Mouse (Mus musculus) small intestine, adult 2 months (tissue): Measurements from ENCODE around the gene Alpi. TPM values are rescaled to one million over a fixed set of nuclear protein-coding genes. Genes with fewer than 3 reads are reported as not detected.

Experiments used
- H3K27ac ChIP-seq: fragments of 200-500 bp; 2 replicates; pipeline ENCODE4 v1.5.1; 2012; ENCODE audit warnings: low read depth, low read length, control low read depth, inconsistent platforms; ENCODE audit not compliant: insufficient read depth
- H3K27me3 ChIP-seq: fragments of 200-500 bp; 2 replicates; pipeline ENCODE4 v1.6.1; 2012; ENCODE audit warnings: mild to moderate bottlenecking, moderate library complexity, low read length, inconsistent platforms; ENCODE audit not compliant: control insufficient read depth, insufficient read depth
- H3K36me3 ChIP-seq: fragments of 200-500 bp; 2 replicates; pipeline ENCODE4 v1.6.1; 2012; ENCODE audit warnings: mild to moderate bottlenecking, low read length, control low read depth, inconsistent platforms; ENCODE audit not compliant: control insufficient read depth, insufficient read depth
- H3K4me1 ChIP-seq: fragments of 200-500 bp; 2 replicates; pipeline ENCODE4 v1.6.1; 2012; ENCODE audit warnings: low read length, inconsistent platforms, mixed read lengths; ENCODE audit not compliant: control insufficient read depth, insufficient read depth, insufficient read length
- H3K4me3 ChIP-seq: fragments of 200-500 bp; 2 replicates; pipeline ENCODE4 v1.5.1; 2012; ENCODE audit warnings: low read depth, mild to moderate bottlenecking, control low read depth, inconsistent platforms, low read length, moderate library complexity
- CTCF ChIP-seq: fragments of 200-500 bp; IDR thresholded peaks from 2 replicates; pipeline ENCODE4 v1.5.1; 2012; ENCODE audit warnings: low read depth, mild to moderate bottlenecking, control low read depth, inconsistent platforms, low read length, moderate library complexity, mixed read lengths; ENCODE audit not compliant: insufficient replicate concordance, insufficient read length; ENCODE audit errors: extremely low read depth
- POLR2A ChIP-seq: fragments of 200-500 bp; IDR thresholded peaks from 2 replicates; pipeline ENCODE4 v1.6.1; 2012; ENCODE audit warnings: low read depth, mild to moderate bottlenecking, control low read depth, inconsistent platforms, low read length, moderate library complexity
- WGBS: fragments of 180-500 bp; shearing (Covaris S2); methylation state at CpG from one replicate; pipeline ENCODE4 v1.1.7; 2018; 5-methylcytosine and 5-hydroxymethylcytosine counted together
- polyA plus RNA-seq: library from polyadenylated mRNA; depleted of rRNA; stranded (reverse); fragments of >200 nt; gene quantifications from 2 replicates; pipeline ENCODE4 v1.2.3, GENCODE M21; 2012

Gene Alpi
- polyA plus RNA-seq, 1 experiment: 2,031 TPM

GRCm38 (mm10) chr1:87098358-87098975, 2.9 kb downstream of the Alpi start:
- WGBS: 19% methylated on average over 30 of the region's 30 CpGs
- H3K4me1 ChIP-seq: peaks cover 19% of the 10 kb centered on the region
- H3K27me3 ChIP-seq: no peaks in the 10 kb centered on the region
- TF ChIP-seq CTCF: peak; percentile 58
- TF ChIP-seq POLR2A: no peak
- no peak overlapping the region; the same call in 1 of the 2 replicates for H3K27ac ChIP-seq
- H3K4me3 ChIP-seq: peak overlapping the region; percentile 54
- H3K36me3 ChIP-seq: peaks cover 22% of the 10 kb centered on the region

DNA sequence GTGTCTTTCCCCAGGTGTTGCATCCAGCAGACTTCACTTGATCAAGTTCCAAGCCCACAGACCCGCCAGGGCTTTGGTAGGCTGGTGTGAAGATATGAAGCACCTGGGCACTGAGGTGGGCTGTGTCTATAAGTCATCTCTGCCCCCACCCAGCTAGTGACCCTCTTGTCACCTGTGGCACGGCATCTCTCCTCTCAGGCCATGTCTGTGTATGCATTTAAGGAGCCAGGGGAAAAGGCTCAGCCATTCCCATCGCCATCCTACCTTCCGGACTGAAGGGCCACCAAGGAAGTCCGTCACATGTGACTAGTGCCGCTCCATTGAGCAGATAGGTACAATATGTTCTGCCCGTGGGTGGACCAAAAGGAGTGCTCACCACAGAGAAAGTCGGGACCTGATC, 5.8 kb downstream of the Alpi start:
- H3K27me3 ChIP-seq: no peaks in the 10 kb centered on the region
- H3K4me3 ChIP-seq: no peak overlapping the region
- WGBS: 76% methylated on average over 8 of the region's 8 CpGs
- TF ChIP-seq POLR2A (no peak), CTCF (no peak)
- H3K4me1 ChIP-seq: peaks cover 10% of the 10 kb centered on the region
- peaks cover 22% of the 10 kb centered on the region for H3K36me3 ChIP-seq
- H3K27ac ChIP-seq: no peak overlapping the region

GRCm38 (mm10) chr1:87089828-87090227, 11.6 kb downstream of the Alpi start, which contains the start of gene Alppl2:
Alppl2 (minus strand) TSS chr1:87089928.
- H3K27ac ChIP-seq: no peak within 1 kb of the TSS
- 44% methylated on average over 4 of the region's 4 CpGs for WGBS
- H3K36me3 ChIP-seq: no peaks in the 10 kb centered on the region
- no peaks in the 10 kb centered on the region for H3K27me3 ChIP-seq
- H3K4me1 ChIP-seq: peaks cover 18% of the 10 kb centered on the region
- H3K4me3 ChIP-seq: no peak within 1 kb of the TSS
- TF ChIP-seq POLR2A: no peak
- no peak for TF ChIP-seq CTCF

GRCm38 (mm10) chr1:87089251-87089650, 12.2 kb downstream of the Alpi start:
- no peak overlapping the region for H3K27ac ChIP-seq
- 90% methylated on average over 11 of the region's 11 CpGs for WGBS
- TF ChIP-seq CTCF (no peak), POLR2A (no peak)
- no peak overlapping the region for H3K4me3 ChIP-seq
- H3K27me3 ChIP-seq: no peaks in the 10 kb centered on the region
- H3K4me1 ChIP-seq: peaks cover 18% of the 10 kb centered on the region
- no peaks in the 10 kb centered on the region for H3K36me3 ChIP-seq

DNA sequence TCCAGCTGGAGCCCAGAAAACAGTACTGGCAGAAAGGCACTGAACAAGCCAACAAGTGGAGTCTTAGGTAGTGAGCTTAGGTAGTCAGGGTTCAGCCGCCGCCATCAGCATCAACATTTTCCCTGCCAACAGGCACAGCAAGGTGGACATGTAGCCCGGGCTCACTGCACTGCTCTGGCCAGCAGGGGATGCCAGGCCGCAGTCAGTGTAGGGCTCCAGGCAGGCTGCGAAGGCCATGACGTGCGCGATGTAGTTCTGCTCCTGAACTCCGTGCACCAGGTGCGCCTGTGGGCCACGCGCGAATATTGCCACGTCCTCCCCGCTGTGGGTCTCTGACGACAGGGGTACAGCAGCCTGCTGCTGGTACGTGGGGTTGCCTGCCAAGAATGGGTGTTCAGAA, 14.4 kb downstream of the Alpi start:
- TF ChIP-seq CTCF: no peak
- no peak for TF ChIP-seq POLR2A
- Histone ChIP-seq H3K27ac (no peak overlapping the region), H3K4me1 (peaks cover 18% of the 10 kb centered on the region), H3K4me3 (no peak overlapping the region), H3K36me3 (no peaks in the 10 kb centered on the region), H3K27me3 (no peaks in the 10 kb centered on the region)
- 84% methylated on average over 17 of the region's 17 CpGs for whole genome bisulfite sequencing

GRCm38 (mm10) chr1:87086196-87086595, 15.2 kb downstream of the Alpi start:
- Histone ChIP-seq H3K4me3 (no peak overlapping the region), H3K27me3 (no peaks in the 10 kb centered on the region), H3K36me3 (no peaks in the 10 kb centered on the region), H3K27ac (no peak overlapping the region), H3K4me1 (peaks cover 18% of the 10 kb centered on the region)
- 29% methylated on average over 4 of the region's 4 CpGs for WGBS
- no peak for TF ChIP-seq POLR2A

GRCm38 (mm10) chr1:87073776-87074175, 27.6 kb downstream of the Alpi start:
- Histone ChIP-seq H3K4me1 (peaks cover 5% of the 10 kb centered on the region), H3K27me3 (no peaks in the 10 kb centered on the region), H3K36me3 (no peaks in the 10 kb centered on the region), H3K4me3 (no peak overlapping the region), H3K27ac (no peak overlapping the region)
- TF ChIP-seq CTCF (no peak), POLR2A (no peak)
- 89% methylated on average over 8 of the region's 8 CpGs for WGBS

DNA sequence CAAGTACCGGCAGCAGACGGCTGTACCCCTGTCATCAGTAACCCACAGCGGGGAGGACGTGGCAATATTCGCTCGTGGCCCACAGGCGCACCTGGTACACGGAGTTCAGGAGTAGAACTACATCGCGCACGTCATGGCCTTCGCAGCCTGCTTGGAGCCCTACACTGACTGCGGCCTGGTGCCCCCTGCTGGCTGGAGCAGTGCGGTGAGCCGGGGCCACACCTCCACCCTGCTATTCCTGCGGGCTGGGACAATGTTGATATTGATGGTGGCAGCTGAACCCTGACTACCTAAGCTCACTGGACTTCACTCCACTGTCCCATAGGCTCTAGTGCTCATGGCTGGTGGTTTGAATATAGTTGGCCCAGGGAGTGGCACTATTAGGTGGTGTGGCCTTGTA, 30.7 kb downstream of the Alpi start:
- Histone ChIP-seq H3K4me1 (peaks cover 5% of the 10 kb centered on the region), H3K27ac (no peak overlapping the region), H3K36me3 (no peaks in the 10 kb centered on the region), H3K27me3 (no peaks in the 10 kb centered on the region), H3K4me3 (no peak overlapping the region)
- TF ChIP-seq POLR2A (no peak), CTCF (peak; percentile 59; the same call in 1 of the 2 replicates)
- 44% methylated on average over 16 of the region's 16 CpGs for WGBS
